21 mouse cellular contexts compared by ENCODE assay signal in genomic region chr13:116028583-116028982, GRCm38 (mm10).
DNase-seq lines count a peak whose midpoint lies in the region; TF ChIP-seq lines count a peak whose summit lies in the region.
"Had no signal": no experiment of that assay in that cellular context is flagged by ENCODE, and none has a peak within 500 bp of the region (broad histone marks: within the 10 kb centered on the region; RNA-seq: fewer than 3 reads in every experiment).

No protein-coding gene starts in this region.

- TF ChIP-seq EP300 in CH12.LX (IDR thresholded peaks at IDR 0.05; ENCODE audit: low read length) = no peak
- TF ChIP-seq EP300 in MEL (IDR thresholded peaks at IDR 0.05; ENCODE audit: low read depth in 1 of 2, low read length in 2 of 2) = no peak

- TF ChIP-seq CTCF in CH12.LX (conservative IDR thresholded peaks at IDR 0.05 in 1 of 2, IDR thresholded peaks at IDR 0.05 in 1 of 2; ENCODE audit: low read depth in 2 of 2, low read length in 2 of 2) (no peak), MEL (IDR thresholded peaks at IDR 0.05 in 2 of 3, conservative IDR thresholded peaks at IDR 0.05 in 1 of 3; ENCODE audit: control insufficient read depth in 1 of 3, insufficient read depth in 1 of 3, low read depth in 2 of 3, low read length in 3 of 3, poor library complexity in 1 of 3, severe bottlenecking in 1 of 3) (no peak)

- H3K27ac ChIP-seq in CH12.LX (ENCODE audit: insufficient read depth, low read depth) = no peak overlapping the region
- no peak overlapping the region for H3K27ac ChIP-seq in ES-E14 (ENCODE audit: insufficient read depth, low read depth, low read length, poor library complexity, severe bottlenecking)
- no peak overlapping the region for H3K27ac ChIP-seq in MEL (ENCODE audit: control insufficient read depth, low read depth, low read length)

- H3K9ac ChIP-seq in CH12.LX (ENCODE audit: insufficient read depth, low read depth) (no peak overlapping the region), ES-E14 (ENCODE audit: insufficient read depth, low read depth, low read length, poor library complexity, severe bottlenecking) (no peak overlapping the region), MEL (ENCODE audit: control insufficient read depth, low read depth, low read length, poor library complexity, severe bottlenecking) (no peak overlapping the region)

- H3K9me3 ChIP-seq in CH12.LX (replicated peaks; ENCODE audit: low read length) (peaks cover 21% of the 10 kb centered on the region), ES-E14 (ENCODE audit: control insufficient read depth, insufficient read depth, low read depth, low read length) (no peaks in the 10 kb centered on the region), MEL (replicated peaks; ENCODE audit: insufficient read depth, low read length) (no peaks in the 10 kb centered on the region)

- TF ChIP-seq RAD21 in CH12.LX (IDR thresholded peaks at IDR 0.05; ENCODE audit: low read depth, low read length) (no peak), MEL (IDR thresholded peaks at IDR 0.05; ENCODE audit: low read depth, low read length) (no peak)

- H3K4me2 ChIP-seq in CH12.LX (ENCODE audit: insufficient read depth, low read depth, poor library complexity, severe bottlenecking) = no peak overlapping the region

- H3K4me3 ChIP-seq in CH12.LX (replicated peaks in 1 of 3; ENCODE audit: low read depth in 2 of 3, low read length in 2 of 3, poor library complexity in 1 of 3) (no peak overlapping the region), ES-E14 (ENCODE audit: insufficient read depth in 1 of 2, low read depth in 1 of 2, low read length in 2 of 2, poor library complexity in 1 of 2, severe bottlenecking in 1 of 2) (no peak overlapping the region), MEL (ENCODE audit: control insufficient read depth in 1 of 2, insufficient read depth in 1 of 2, low read depth in 2 of 2, low read length in 2 of 2) (no peak overlapping the region)

- H3K36me3 ChIP-seq in CH12.LX (replicated peaks in 1 of 2; ENCODE audit: control insufficient read depth in 1 of 2, insufficient read depth in 1 of 2, low read length in 1 of 2) (no peaks in the 10 kb centered on the region), ES-E14 (ENCODE audit: control insufficient read depth, insufficient read depth, low read length, poor library complexity, severe bottlenecking) (no peaks in the 10 kb centered on the region), MEL (ENCODE audit: control insufficient read depth in 1 of 2, insufficient read depth in 2 of 2, low read length in 2 of 2) (no peaks in the 10 kb centered on the region)
- H3K36me3 ChIP-seq: G1E had no signal

- TF ChIP-seq POLR2A in CH12.LX (IDR thresholded peaks at IDR 0.05; ENCODE audit: low read depth, low read length) (no peak), MEL (IDR thresholded peaks at IDR 0.05; ENCODE audit: control insufficient read depth in 1 of 2, insufficient read depth in 1 of 2, low read depth in 1 of 2, low read length in 2 of 2, poor library complexity in 1 of 2) (no peak)

- dilution Hi-C loops in CH12.LX (cut with MboI; ENCODE audit: extremely low pct_ligation_motif_present, extremely low pct_unique_long_range_greater_than_20kb, low sequenced_read_pairs) = no loop called here

- H3K4me1 ChIP-seq in CH12.LX (ENCODE audit: control insufficient read depth in 1 of 2, insufficient read depth in 2 of 2) (no peaks in the 10 kb centered on the region), ES-E14 (ENCODE audit: control insufficient read depth in 2 of 2, insufficient read depth in 2 of 2, low read length in 2 of 2, poor library complexity in 1 of 2) (no peaks in the 10 kb centered on the region), MEL (ENCODE audit: control insufficient read depth in 1 of 2, insufficient read depth in 2 of 2, low read length in 2 of 2) (no peaks in the 10 kb centered on the region)

- H3K27me3 ChIP-seq in CH12.LX (replicated peaks) = no peaks in the 10 kb centered on the region
- no peaks in the 10 kb centered on the region for H3K27me3 ChIP-seq in MEL (ENCODE audit: control insufficient read depth in 1 of 2, insufficient read depth in 2 of 2, low read length in 2 of 2)
- H3K27me3 ChIP-seq: Patski had no signal

- in situ Hi-C loops in CH12.LX (cut with MboI; ENCODE audit: low pct_ligation_motif_present, low pct_unique_long_range_greater_than_20kb, low sequenced_read_pairs) (no loop called here), ES-E14 (cut with MboI; ENCODE audit: low sequenced_read_pairs in 2 of 2, unreplicated experiment in 2 of 2) (no loop called here)

- no peaks in the 10 kb centered on the region for H3K79me2 ChIP-seq in CH12.LX (replicated peaks; ENCODE audit: control insufficient read depth, extremely low read depth, insufficient read depth, poor library complexity, severe bottlenecking)
- H3K79me2 ChIP-seq in MEL (ENCODE audit: control insufficient read depth, insufficient read depth, low read length, poor library complexity) = no peaks in the 10 kb centered on the region

- no peak for DNase-seq in CH12.LX (ENCODE audit: extremely low read depth)
- no peak for DNase-seq in ES-E14 (ENCODE audit: low read depth, low spot score)
- no peak for DNase-seq in MEL (ENCODE audit: low read depth, low spot score)
- no peak for DNase-seq in layer of hippocampus, adult 8-10 months (ENCODE audit: low spot score in 2 of 2)
- DNase-seq in cerebellum, adult 18-20 months = no peak
- DNase-seq in ovary, postnatal 14 days (ENCODE audit: low spot score) = no peak
- DNase-seq: adrenal gland, adult 2 months; adrenal gland, adult 8-10 months; adrenal gland, postnatal 10 days; adrenal gland, postnatal 14 days; adrenal gland, postnatal 25 days; adrenal gland, postnatal 36 days; B cell, adult 2 months; cerebellum, adult 11 months; cerebellum, adult 11-12 months; cerebellum, adult 2 months; cerebellum, adult 8-10 months; cerebellum, adult 9-10 months; cerebellum, adult 9-11 months had no signal

TF ChIP-seq in CH12.LX, 34 proteins besides CTCF, POLR2A, EP300 and RAD21:
- no peak for TF ChIP-seq JUN (IDR thresholded peaks at IDR 0.05; ENCODE audit: insufficient read depth, low read depth, low read length)
- TF ChIP-seq GABPA (IDR thresholded peaks at IDR 0.05; ENCODE audit: insufficient replicate concordance, low read depth, low read length) = no peak
- TF ChIP-seq MAFK (IDR thresholded peaks at IDR 0.05; ENCODE audit: insufficient replicate concordance, low read length) = peak; percentile 80
- TF ChIP-seq POLR2AphosphoS2 (IDR thresholded peaks at IDR 0.05; ENCODE audit: low read depth, low read length) = no peak
- TF ChIP-seq TBP (conservative IDR thresholded peaks at IDR 0.05; ENCODE audit: low read depth, low read length) = no peak
- no peak for TF ChIP-seq ZKSCAN1 (IDR thresholded peaks at IDR 0.05; ENCODE audit: borderline replicate concordance, low read depth, low read length)
- TF ChIP-seq BHLHE40 (IDR thresholded peaks at IDR 0.05; ENCODE audit: low read depth, low read length) = no peak
- TF ChIP-seq ZNF384 (IDR thresholded peaks at IDR 0.05; ENCODE audit: low read depth, low read length) = no peak
- TF ChIP-seq MAZ (IDR thresholded peaks at IDR 0.05; ENCODE audit: low read depth, low read length) = no peak

TF ChIP-seq in ES-E14, 5 proteins besides CTCF, POLR2A, EP300 and RAD21:
- TF ChIP-seq ZNF384 (IDR thresholded peaks at IDR 0.05; ENCODE audit: low read depth, low read length) (no peak), ZC3H11A (IDR thresholded peaks at IDR 0.05; ENCODE audit: borderline replicate concordance, low read depth, low read length) (no peak), MAFK (IDR thresholded peaks at IDR 0.05; ENCODE audit: insufficient read depth, low read depth, low read length) (peak; percentile 93), CHD2 (IDR thresholded peaks at IDR 0.05; ENCODE audit: low read depth, low read length) (no peak)

TF ChIP-seq in MEL, 35 proteins besides CTCF, POLR2A, EP300 and RAD21:
- TF ChIP-seq MAFK (IDR thresholded peaks at IDR 0.05; ENCODE audit: borderline replicate concordance, low read depth, low read length) = peak; percentile 69; the same call in 1 of the 2 replicates
- no peak for TF ChIP-seq TCF12 (IDR thresholded peaks at IDR 0.05; ENCODE audit: low read depth, low read length)
TF ChIP-seq in MEL: peak in this region for 1.

Comparison
In these comparisons a context has a peak if more than half of its experiments do, and no peak if none do; other contexts are left out.
1. Of the 35 proteins assayed by ChIP-seq in both MEL and CH12.LX: peak only in MEL: none; only in CH12.LX: none; in both: MAFK; in neither: 34.